Mouse (Mus musculus): ENCODE results near the gene Dgcr6. TPM values are rescaled to one million over a fixed set of nuclear protein-coding genes. Genes with fewer than 3 reads are reported as not detected.
A peak's percentile ranks its signal among the peaks of the same experiment; 100 is the strongest.

Gene Dgcr6
- polyA plus RNA-seq, 1 experiment = 31.0 TPM

DNA sequence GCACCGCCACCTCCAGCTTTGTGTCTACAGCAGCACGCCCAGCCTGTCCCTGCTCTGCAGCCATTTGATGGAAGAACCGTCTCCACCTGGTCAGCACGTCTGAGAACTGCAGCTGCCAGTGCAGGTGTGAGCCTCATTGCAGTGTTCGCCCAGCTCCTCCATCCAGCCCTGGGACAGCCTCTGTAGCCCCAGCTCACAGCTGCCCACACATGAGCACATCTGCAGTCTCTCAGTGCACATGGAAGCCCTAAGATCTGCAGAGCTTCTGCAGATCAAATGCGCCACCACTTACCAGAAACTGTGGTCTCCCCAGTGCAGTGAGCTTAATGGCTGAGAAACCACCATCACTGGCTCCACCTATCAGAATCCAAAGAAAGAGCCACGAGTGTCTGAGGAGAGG lies 27.5 kb downstream of the Dgcr6 start:
- TF ChIP-seq POLR2A (IDR thresholded peaks at IDR 0.05; ENCODE audit: insufficient read depth, low read length) (no peak), CTCF (IDR thresholded peaks at IDR 0.05; ENCODE audit: low read depth, low read length) (no peak), EP300 (IDR thresholded peaks at IDR 0.05; ENCODE audit: insufficient read depth, low read depth, low read length) (no peak)
- H3K9me3 ChIP-seq (replicated peaks; ENCODE audit: control insufficient read depth, insufficient read depth, low read length, poor library complexity, severe bottlenecking) = no peaks in the 10 kb centered on the region
- H3K27ac ChIP-seq (ENCODE audit: insufficient read depth, low read length) = no peak overlapping the region
- H3K4me1 ChIP-seq (ENCODE audit: control insufficient read depth, insufficient read depth, low read length) = no peaks in the 10 kb centered on the region
- no peak overlapping the region for H3K9ac ChIP-seq (ENCODE audit: low read depth, poor library complexity, severe bottlenecking)
- no peaks in the 10 kb centered on the region for H3K36me3 ChIP-seq (ENCODE audit: control insufficient read depth, insufficient read depth, low read length, poor library complexity, severe bottlenecking)
- no peak overlapping the region for H3K4me3 ChIP-seq (ENCODE audit: low read depth, low read length)
- H3K27me3 ChIP-seq (ENCODE audit: control insufficient read depth, insufficient read depth, low read length, poor library complexity, severe bottlenecking) = no peaks in the 10 kb centered on the region

DNA sequence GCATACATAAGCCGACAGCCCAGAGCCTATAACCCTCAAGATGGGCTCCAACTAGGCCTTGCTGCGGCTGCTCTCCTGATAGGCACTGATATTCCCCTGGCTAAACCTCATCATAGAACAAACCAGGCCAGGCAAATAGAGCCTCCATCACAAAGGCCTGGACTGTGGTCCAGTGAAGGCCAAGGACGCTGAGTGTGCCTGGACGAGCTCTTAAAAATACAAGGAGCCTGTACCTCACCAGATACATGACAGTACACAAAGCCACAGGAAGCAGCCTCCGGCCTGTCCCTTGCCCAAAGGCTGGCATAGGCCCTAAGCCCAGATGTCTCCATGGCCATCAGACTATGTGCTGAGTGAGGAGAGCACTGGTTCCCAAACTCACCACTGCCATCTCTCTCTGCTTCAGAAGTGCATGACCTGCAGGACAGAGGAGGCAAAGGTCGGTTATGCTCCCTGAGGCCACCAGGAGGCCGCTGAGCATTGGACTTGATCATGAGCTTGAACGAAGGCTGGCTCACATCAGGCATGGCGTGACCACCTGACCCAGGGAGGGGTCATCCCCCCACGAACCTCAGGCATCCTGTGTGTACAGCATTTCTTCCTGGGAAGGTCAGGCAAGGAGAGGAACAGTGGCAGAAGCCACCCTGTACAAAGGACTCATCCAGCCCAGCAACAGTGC lies 28.6 kb downstream of the Dgcr6 start:
- H3K36me3 ChIP-seq (ENCODE audit: control insufficient read depth, insufficient read depth, low read length, poor library complexity, severe bottlenecking) = no peaks in the 10 kb centered on the region

DNA sequence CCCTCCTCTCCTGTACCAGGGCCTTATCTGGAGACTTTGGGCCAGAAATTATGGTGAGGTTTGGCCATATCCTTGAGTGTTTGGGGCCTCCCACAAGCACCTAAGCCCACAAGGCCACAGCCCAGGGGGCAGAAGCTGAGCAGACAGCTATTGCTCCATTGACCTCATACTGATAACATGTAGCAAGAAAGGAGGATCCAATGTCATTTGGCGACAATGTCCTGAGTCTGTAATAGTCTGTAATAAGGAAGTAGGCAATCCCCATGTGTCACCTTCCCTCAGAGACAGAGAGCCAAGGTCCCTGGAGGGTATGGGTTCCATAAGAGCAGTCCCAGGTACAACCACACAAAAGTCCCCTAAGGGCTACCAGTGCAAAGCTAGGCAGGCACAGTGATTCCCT lies 29.6 kb downstream of the Dgcr6 start:
- H3K4me3 ChIP-seq (ENCODE audit: low read depth, low read length) = no peak overlapping the region
- H3K4me1 ChIP-seq (ENCODE audit: control insufficient read depth, insufficient read depth, low read length) = no peaks in the 10 kb centered on the region
- no peak overlapping the region for H3K27ac ChIP-seq (ENCODE audit: insufficient read depth, low read length)
- no peaks in the 10 kb centered on the region for H3K36me3 ChIP-seq (ENCODE audit: control insufficient read depth, insufficient read depth, low read length, poor library complexity, severe bottlenecking)
- no peaks in the 10 kb centered on the region for H3K9me3 ChIP-seq (replicated peaks; ENCODE audit: control insufficient read depth, insufficient read depth, low read length, poor library complexity, severe bottlenecking)
- H3K27me3 ChIP-seq (ENCODE audit: control insufficient read depth, insufficient read depth, low read length, poor library complexity, severe bottlenecking) = no peaks in the 10 kb centered on the region
- TF ChIP-seq CTCF (IDR thresholded peaks at IDR 0.05; ENCODE audit: low read depth, low read length) (no peak), EP300 (IDR thresholded peaks at IDR 0.05; ENCODE audit: insufficient read depth, low read depth, low read length) (no peak), POLR2A (IDR thresholded peaks at IDR 0.05; ENCODE audit: insufficient read depth, low read length) (no peak)
- no peak overlapping the region for H3K9ac ChIP-seq (ENCODE audit: low read depth, poor library complexity, severe bottlenecking)

More for the DNA sequence above, 28.6 kb downstream of the Dgcr6 start:
- TF ChIP-seq CTCF (IDR thresholded peaks at IDR 0.05; ENCODE audit: low read depth, low read length) (peak; percentile 15), POLR2A (IDR thresholded peaks at IDR 0.05; ENCODE audit: insufficient read depth, low read length) (no peak), EP300 (IDR thresholded peaks at IDR 0.05; ENCODE audit: insufficient read depth, low read depth, low read length) (no peak)
- Histone ChIP-seq H3K27me3 (ENCODE audit: control insufficient read depth, insufficient read depth, low read length, poor library complexity, severe bottlenecking) (no peaks in the 10 kb centered on the region), H3K4me1 (ENCODE audit: control insufficient read depth, insufficient read depth, low read length) (no peaks in the 10 kb centered on the region), H3K9me3 (replicated peaks; ENCODE audit: control insufficient read depth, insufficient read depth, low read length, poor library complexity, severe bottlenecking) (no peaks in the 10 kb centered on the region), H3K9ac (ENCODE audit: low read depth, poor library complexity, severe bottlenecking) (no peak overlapping the region), H3K27ac (ENCODE audit: insufficient read depth, low read length) (no peak overlapping the region), H3K4me3 (ENCODE audit: low read depth, low read length) (no peak overlapping the region)

DNA sequence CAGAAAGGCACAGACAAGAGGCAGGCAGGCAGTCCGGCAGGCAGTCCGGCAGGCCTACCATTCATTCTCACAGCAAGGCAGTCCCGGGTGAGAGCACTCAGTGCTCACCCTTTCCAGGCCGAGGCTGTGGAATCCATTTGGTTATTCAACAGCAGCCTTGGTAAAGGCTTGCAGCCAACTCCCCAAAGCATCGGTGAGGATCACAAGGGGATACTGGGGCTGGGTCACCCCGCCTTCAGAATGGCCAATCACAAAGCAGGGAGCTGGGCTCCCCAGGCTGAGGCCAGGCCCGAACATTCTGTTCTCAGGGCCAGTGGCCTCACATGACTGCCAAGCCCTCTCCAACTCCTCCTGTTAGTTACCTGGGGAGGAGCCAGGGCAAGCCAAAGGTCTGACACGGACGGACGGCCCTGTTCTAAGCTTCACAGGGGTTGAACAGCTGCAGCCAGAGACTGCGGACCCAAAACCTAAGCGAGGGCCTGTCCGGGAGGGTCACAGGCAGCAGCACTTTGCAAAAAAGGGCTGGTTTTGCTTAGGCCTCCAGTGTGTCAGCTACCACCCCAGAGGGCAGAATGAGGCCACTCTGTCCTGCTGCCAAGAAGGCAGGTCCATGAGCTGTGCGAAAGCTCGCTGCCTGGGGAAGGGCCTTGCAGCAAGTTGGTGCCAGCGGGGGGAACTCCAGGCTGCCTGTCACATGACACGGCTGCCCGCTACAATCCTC lies 30.7 kb downstream of the Dgcr6 start:
- no peak overlapping the region for H3K27ac ChIP-seq (ENCODE audit: insufficient read depth, low read length)
- no peaks in the 10 kb centered on the region for H3K27me3 ChIP-seq (ENCODE audit: control insufficient read depth, insufficient read depth, low read length, poor library complexity, severe bottlenecking)
- no peaks in the 10 kb centered on the region for H3K4me1 ChIP-seq (ENCODE audit: control insufficient read depth, insufficient read depth, low read length)
- H3K36me3 ChIP-seq (ENCODE audit: control insufficient read depth, insufficient read depth, low read length, poor library complexity, severe bottlenecking) = no peaks in the 10 kb centered on the region
- H3K4me3 ChIP-seq (ENCODE audit: low read depth, low read length) = no peak overlapping the region
- no peaks in the 10 kb centered on the region for H3K9me3 ChIP-seq (replicated peaks; ENCODE audit: control insufficient read depth, insufficient read depth, low read length, poor library complexity, severe bottlenecking)
- no peak for TF ChIP-seq EP300 (IDR thresholded peaks at IDR 0.05; ENCODE audit: insufficient read depth, low read depth, low read length)
- no peak for TF ChIP-seq CTCF (IDR thresholded peaks at IDR 0.05; ENCODE audit: low read depth, low read length)
- no peak for TF ChIP-seq POLR2A (IDR thresholded peaks at IDR 0.05; ENCODE audit: insufficient read depth, low read length)
- H3K9ac ChIP-seq (ENCODE audit: low read depth, poor library complexity, severe bottlenecking) = no peak overlapping the region

DNA sequence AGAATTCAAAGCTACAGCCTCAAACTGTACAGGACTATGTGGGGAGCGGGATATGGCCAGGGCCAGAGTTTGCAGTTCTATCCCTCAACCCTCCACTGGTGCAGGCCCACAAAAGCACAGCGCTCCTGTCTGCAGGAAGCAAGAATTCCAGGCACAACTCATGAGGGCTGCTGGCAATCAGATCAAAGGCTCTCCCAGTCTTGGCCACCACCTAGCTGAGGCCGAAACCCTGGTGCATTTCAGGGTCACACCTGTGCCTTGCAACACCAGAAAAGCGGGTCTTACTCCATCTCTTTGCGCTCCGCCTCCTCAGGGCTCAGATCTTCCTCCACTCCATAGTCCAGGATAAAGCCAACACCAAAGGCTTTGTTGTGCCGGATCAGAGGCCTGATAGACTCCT lies 31.6 kb downstream of the Dgcr6 start:
- Histone ChIP-seq H3K27me3 (ENCODE audit: control insufficient read depth, insufficient read depth, low read length, poor library complexity, severe bottlenecking) (no peaks in the 10 kb centered on the region), H3K36me3 (ENCODE audit: control insufficient read depth, insufficient read depth, low read length, poor library complexity, severe bottlenecking) (no peaks in the 10 kb centered on the region), H3K27ac (ENCODE audit: insufficient read depth, low read length) (no peak overlapping the region), H3K4me3 (ENCODE audit: low read depth, low read length) (no peak overlapping the region), H3K4me1 (ENCODE audit: control insufficient read depth, insufficient read depth, low read length) (no peaks in the 10 kb centered on the region), H3K9me3 (replicated peaks; ENCODE audit: control insufficient read depth, insufficient read depth, low read length, poor library complexity, severe bottlenecking) (no peaks in the 10 kb centered on the region), H3K9ac (ENCODE audit: low read depth, poor library complexity, severe bottlenecking) (no peak overlapping the region)
- TF ChIP-seq EP300 (IDR thresholded peaks at IDR 0.05; ENCODE audit: insufficient read depth, low read depth, low read length) = no peak
- TF ChIP-seq POLR2A (IDR thresholded peaks at IDR 0.05; ENCODE audit: insufficient read depth, low read length) = no peak
- no peak for TF ChIP-seq CTCF (IDR thresholded peaks at IDR 0.05; ENCODE audit: low read depth, low read length)

DNA sequence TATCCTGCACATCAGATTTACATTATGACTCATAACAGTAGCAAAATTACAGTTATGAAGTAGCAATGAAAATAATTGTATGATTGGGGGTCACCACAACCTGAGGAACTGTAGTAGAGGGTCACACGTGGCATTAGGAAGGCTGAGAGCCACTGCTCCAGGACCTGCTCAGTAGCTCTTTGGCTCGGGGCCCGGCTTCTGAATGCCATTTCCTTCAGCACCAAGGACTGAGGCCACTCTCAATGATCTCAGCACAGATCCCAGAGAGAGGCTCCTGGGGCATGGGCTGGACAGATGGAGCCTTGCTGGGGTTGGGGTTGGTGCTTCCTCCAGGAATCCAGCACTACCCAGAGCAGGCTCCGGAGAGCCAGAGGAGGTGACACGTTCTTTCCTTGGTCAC lies 34.4 kb downstream of the Dgcr6 start:
- Histone ChIP-seq H3K9ac (ENCODE audit: low read depth, poor library complexity, severe bottlenecking) (no peak overlapping the region), H3K27me3 (ENCODE audit: control insufficient read depth, insufficient read depth, low read length, poor library complexity, severe bottlenecking) (no peaks in the 10 kb centered on the region), H3K27ac (ENCODE audit: insufficient read depth, low read length) (no peak overlapping the region), H3K4me1 (ENCODE audit: control insufficient read depth, insufficient read depth, low read length) (no peaks in the 10 kb centered on the region), H3K9me3 (replicated peaks; ENCODE audit: control insufficient read depth, insufficient read depth, low read length, poor library complexity, severe bottlenecking) (no peaks in the 10 kb centered on the region), H3K4me3 (ENCODE audit: low read depth, low read length) (no peak overlapping the region), H3K36me3 (ENCODE audit: control insufficient read depth, insufficient read depth, low read length, poor library complexity, severe bottlenecking) (no peaks in the 10 kb centered on the region)
- no peak for TF ChIP-seq EP300 (IDR thresholded peaks at IDR 0.05; ENCODE audit: insufficient read depth, low read depth, low read length)
- no peak for TF ChIP-seq POLR2A (IDR thresholded peaks at IDR 0.05; ENCODE audit: insufficient read depth, low read length)
- no peak for TF ChIP-seq CTCF (IDR thresholded peaks at IDR 0.05; ENCODE audit: low read depth, low read length)

All from ES-Bruce4 (cell line).